Mouse (Mus musculus) adrenal gland, postnatal 25 days (tissue): ENCODE measurements around the gene Parg. TPM values are rescaled to one million over a fixed set of nuclear protein-coding genes. Genes with fewer than 3 reads are reported as not detected.
"Not testable (repeated sequence)": the region's sequence is repeated elsewhere in the genome, so short reads cannot be mapped to it uniquely, and the experiment has no call there.

ENCODE experiments used
- DNase-seq: peaks from one replicate; pipeline ENCODE4 v3.0.0; 2021; ENCODE audit warnings: mixed read lengths
- long read RNA-seq: library from polyadenylated mRNA; stranded (forward); transcript quantifications from one replicate; pipeline ENCODE4 v2.0.0, GENCODE M21; 2021
- total RNA-seq: library from RNA; stranded (reverse); gene quantifications from 2 replicates; pipeline ENCODE4 v1.2.3, GENCODE M21; 2021

Parg gene
- 73.1 and 75.6 TPM in 2 replicates for total RNA-seq
- long read RNA-seq, full-length matches to known transcripts: 27 of 59 reads
- long read RNA-seq, partial matches to known transcripts: 16 of 59 reads
- long read RNA-seq, other reads (novel, unspliced or antisense): 16 of 59 reads

DNA sequence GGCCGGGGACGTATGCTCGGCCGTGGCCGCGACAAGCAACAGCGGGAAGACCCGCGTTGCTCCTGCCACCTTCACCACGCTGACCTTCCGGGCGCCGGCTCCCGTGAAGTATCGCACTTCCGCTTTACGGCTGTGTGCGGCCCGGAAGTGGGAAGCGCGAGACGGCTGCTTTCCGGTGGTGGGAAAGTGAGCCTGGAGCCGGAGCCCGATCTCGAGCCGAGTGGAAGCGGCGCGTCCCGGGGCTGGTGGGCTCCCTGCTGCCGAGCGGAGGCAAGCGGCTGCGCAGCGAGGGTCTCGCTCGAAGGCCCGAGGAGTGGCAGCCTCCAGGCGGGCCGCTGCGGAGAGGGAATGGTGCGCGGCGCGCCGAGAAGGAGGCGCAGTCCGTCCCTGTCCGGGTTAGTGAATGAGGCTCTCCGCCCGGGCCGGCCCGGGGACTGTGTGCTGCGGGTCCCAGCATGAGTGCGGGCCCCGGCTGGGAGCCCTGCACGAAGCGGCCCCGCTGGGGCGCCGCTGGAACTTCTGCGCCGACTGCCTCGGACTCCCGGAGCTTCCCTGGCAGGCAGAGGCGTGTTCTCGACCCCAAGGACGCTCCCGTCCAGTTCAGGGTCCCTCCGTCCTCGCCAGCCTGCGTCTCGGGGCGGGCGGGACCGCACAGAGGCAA lies at the start of gene Parg, which contains the start of gene Timm23:
TSS of gene Parg (plus strand) at position 159 of the 661 bp plus-strand sequence.
TSS of gene Timm23 (minus strand) at position 108 of the 661 bp plus-strand sequence.
- DNase-seq: peak; percentile 88

DNA sequence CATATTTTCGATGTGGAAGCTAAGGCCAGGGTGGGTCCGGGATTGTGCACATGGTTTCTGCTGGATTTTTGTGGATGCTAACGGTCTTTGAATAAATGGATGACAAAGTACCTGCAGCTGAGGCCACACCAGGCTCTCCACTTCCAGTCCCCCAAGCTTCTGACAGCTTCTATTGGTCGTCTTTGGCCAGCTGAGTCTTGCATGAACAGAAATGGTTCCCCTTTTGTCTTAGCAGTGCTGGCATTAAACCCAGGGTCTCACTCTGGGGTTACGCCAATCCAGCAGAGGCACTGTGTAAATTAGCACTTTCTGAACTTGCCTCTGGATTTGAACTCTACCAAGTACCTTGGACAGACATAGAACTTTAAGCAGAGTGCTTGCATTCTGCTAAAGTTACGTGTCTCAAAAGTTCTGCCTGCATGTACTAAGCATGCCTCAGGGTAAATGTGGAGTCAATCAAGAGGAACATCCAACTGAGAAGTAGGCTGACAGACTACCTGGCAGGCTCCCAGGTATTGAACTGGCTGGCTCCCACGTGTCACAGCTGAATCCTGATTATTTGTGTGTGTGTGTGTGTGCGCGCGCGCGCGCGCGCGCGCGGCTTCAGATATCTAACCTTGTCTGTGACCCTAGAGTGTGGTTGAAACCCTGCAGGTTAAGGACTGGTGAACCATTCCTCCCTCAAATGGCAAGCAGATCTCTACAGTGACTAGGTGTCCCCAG lies 49.3 kb upstream of the Parg start:
- DNase-seq: no peak

DNA sequence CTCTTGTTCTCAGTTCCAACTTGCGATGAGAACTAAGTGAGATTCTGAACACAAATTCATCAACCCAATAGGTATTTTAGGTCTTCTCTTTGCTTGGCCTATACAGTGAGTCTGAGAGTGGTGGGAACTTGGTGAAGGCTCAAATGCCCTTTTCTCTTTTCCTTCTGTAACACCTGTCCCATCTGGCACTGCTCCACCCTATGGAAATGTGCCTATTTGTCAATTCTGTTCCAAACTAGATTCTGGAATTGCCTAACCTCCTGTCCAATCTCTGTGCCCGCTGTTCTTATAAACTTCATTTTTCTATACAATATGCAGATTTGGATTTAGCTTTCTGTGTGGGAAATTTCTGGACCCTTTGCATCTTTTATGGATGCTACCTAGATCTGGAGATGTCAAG lies 48.6 kb upstream of the Parg start:
- no peak for DNase-seq

DNA sequence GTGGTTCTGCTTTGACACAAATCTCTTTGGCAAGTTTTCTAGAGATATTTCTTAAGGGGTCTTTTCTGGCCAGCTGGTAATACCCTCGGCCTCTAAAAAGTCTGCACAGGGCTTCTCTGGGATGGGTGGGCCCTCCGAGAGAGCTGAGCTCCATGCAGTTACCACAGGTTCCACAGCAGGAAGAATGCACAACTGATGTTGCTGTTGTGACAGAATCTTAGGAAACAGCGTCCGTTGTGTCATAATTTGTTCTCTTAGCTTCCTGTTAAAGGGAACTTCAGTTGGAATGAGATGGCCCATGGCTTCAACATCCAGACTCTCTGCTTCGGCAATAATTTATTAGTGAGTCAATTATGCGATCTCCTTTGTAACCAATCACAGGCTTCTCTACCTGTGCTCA lies 47.0 kb upstream of the Parg start:
- no peak for DNase-seq

DNA sequence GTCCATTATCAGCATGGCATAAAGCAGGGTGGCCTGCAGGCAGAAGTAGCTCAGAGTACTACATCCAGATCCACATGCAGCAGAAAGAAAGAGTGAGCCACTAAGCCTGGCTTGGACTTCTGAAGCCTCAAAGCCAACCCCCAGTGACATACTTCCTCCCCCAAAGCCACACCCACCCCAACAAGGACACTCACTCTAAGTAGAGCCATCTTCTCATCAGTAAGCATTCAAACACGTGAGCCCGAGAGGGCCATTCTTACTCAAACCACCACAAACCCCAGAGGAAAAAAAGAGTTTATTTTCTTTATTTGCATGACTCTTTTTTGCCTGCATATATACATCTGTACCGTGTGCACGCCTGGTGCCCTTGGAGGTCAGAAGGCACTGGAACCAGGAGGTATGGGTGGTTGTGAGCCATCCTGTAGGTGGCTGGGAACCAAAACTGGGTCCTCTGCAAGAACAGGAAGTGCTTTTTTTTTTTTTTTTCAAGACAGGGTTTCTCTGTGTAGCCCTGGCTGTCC lies 42.5 kb upstream of the Parg start:
- no peak for DNase-seq

DNA sequence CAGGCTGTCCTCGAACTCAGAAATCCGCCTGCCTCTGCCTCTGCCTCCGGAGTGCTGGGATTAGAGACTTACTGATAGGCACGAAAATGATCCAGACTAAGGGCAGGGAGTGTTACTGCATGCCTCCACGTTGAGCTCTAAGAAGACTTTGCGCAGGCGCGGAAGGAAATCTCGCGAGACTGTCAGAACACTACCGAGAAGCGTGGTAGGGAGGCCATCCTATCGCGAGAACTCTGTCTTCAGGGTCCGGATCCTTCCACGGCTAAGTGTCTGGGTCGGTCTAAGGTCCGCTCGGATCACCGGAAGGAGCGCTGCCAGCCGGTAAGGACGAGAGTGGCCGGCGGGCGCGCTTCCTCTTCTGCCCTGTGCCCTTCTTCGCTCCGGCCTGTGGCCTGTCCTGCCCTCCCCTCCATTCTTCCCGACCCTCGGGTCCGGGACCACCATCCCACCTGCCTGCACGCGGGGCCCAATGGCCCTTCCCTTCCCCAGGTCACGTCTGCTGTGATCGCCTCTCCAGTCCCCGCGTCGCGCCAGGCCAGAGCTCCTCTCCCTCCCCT lies 42.0 kb upstream of the Parg start, which contains the start of gene Ncoa4:
TSS of gene Ncoa4 (plus strand) at position 176 of the 557 bp plus-strand sequence.
- peak; percentile 98 for DNase-seq

DNA sequence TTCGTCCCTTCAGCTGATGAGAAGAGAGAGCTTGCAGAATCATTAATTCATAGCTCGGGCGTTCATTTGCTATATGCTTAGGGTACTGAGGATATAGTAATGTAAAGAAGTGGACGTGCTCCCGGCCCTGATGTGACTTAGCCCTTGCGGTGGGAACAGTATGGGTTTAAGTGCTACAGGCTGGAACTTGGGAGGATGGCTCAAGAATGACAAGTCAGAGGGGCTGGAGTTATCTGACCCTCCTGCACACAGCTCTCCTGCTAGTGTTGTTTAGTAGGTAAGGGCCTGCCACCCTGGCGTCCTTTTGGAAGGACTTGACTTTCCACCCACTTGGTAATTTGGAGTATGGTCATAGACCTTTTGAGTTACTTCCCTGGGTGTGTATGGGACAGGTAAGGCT lies 41.2 kb upstream of the Parg start:
- no peak for DNase-seq

DNA sequence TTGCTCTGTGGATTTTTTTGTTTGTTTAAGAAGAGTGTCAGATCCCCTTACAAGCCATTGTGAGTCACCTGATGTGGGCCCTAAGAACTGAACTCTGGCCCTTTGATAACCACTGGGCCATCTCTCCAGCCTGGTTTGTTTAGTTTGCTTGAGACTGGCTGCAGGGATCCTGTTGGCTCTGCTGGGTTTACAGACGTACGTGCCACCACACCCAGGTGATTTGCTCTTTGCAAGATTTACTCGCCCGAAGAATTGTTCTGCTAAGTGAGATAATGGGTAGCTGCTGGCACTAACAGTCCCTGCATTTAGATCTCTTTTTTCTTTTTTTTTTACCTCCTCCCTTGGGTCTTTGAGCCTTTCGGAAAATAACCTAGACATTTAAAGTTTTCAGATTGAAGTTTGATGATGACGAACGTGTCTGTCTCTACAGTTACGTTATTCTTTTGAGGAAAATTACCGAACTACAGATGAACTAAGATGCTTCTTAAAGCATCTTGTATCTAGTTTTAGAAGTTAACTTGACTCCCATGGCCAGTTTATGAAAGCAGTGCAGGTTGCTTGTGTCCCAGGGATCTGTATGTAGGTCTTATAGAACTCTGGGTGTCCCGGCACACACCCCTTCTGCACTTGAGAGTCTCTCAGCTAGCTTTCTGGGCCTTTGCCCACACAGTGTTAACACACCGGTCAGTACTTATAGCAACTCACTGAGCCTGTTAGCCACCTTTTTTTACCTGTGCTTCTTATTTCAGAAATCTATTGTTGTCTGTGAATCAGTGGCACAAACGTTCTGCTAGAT lies 40.5 kb upstream of the Parg start:
- DNase-seq: no peak

DNA sequence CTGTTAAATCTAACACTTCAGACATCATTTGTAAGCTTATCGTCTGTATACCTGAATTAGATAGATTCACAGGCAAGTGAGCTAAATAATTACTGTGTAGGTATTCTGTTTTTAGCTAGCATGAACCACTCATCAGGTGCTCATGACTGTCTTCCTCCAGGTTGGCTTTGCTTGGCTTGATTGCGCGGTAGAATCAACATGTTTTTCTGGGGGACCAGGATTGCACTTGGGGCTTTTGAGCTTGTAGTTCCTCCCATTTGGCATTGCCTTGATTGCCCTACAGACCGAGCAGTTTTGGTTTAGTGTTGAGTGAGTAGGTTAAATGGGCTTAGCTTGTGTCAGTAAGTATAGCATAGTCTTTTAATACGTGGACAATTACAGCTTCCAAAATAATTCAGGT lies 39.5 kb upstream of the Parg start:
- DNase-seq: no peak

DNA sequence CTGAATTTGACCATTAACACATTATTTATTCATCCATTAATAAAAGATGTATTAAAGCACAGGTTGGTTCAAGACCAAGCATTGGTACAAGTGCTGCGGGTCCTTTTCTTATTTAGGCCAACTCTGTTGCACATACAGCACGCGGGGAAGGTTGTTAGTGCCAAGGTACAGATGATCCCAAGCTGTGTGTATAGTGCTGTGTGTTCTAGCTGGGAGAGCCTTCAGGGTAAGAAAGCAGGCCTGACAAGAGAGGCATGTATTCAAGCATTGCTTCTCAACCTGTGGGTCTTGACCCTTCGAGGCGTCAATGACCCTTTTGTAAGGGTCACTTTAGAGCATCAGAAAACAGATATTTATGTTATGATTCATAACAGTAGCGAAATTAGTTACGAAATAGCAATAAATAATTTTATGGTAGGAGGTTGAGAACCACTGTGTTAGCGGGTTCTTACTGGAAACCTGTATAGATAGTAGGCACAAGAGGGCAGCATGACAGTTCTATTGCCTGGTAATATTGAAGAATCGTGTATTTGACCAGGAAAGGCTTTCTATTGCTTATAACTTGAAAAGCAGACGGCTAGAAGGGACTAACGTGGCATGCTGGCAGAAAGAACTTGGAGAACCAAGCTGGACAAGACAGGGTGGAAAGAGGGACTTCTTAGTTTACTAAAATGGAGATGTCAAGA lies 38.4 kb upstream of the Parg start:
- DNase-seq: no peak

DNA sequence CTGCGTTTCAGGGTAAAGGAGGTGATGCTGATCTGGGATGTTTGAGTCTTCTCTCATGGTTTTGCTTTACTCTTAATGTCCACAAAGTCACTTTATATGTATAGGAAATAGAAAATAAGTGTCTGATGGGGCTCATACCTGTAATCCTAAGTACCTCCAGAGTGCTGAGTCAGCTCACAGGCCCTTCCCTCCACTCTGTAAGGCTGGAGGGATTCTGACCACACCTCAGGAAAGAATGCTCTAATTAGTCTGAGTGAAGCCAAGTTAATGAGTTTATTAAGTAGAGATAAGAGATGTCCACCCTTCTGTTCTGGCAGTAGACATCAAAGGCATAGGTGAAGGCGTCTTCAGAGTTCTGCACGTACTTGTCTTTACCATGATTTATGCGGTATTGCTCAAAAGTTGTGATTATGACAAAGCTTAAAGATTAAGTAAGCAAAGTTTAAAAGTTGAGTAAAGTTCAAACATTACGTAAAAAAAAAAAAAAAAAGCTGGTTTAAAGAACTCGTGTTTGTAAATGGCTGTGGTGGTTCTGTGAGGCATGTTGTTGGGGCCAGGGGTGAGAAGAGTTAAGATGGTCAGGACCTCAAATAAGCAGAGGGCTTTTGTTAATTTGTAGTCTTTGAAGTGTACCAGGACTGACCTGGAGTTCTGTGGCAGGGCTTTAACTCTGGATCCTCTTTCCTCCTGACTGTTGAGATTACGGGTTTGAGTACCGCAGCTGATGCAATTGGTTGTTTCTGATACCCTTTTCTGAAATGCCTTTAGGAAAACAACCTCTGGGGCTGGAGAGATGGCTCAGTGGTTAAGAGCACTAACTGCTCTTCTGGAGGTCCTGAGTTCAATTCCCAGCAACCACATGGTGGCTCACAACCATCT lies 37.3 kb upstream of the Parg start:
- no peak for DNase-seq

DNA sequence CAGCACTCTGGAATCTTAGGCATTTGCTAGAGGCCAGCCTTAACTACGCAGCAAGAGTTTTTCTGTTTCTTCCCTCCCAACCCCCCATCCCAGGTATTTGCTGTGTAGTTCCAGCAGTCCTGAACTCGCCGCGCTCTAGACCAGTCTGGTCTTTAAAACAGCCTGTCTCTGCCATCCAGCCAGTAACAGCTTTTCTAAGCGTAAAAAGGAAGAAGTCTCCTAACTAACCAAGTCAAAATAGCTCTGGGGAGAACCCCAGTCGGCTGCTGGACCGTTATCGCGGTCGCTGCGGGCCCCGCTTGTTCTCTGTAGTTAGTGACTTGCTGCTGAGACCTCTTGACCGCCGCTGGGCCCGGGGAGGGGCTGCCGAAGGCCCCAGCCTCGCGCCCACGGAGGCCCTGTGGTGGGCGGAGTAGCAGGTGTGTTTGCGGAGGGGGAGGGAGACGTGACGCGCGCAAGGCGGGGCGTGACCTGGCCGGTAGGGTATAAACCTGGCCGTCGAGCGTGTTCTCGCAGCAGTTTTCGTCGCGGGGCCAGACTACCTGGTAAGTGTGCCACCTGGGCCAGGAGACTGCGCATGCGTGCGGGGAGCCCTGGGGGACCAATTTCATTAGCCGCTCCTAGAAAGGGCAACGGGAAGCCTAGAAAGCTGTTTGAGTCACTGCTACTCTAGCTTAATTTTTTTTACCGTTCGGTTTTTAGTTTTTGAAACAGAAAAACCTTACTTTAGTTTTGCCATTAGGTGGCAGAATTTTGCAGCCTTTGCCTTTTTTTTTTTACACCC lies 36.3 kb upstream of the Parg start:
- peak; percentile 74 for DNase-seq

DNA sequence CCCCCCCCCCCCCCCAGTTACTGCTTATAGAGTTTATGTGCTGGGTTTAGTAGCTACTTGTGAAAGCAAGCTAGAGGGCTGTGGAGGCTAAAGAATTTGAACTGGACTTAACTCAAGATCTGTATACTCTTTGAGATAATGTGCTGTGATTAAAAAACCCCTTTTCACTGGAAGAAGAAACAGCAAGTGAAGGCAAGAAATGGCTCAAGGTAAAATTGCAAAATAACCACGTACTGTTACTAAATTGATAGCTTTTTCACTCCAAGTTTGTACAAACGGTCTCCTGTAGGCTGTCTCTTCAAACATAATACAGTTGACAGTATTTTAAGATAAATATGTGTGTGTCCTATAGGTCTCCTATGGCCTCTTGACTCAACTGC lies 35.7 kb upstream of the Parg start:
- no peak for DNase-seq

DNA sequence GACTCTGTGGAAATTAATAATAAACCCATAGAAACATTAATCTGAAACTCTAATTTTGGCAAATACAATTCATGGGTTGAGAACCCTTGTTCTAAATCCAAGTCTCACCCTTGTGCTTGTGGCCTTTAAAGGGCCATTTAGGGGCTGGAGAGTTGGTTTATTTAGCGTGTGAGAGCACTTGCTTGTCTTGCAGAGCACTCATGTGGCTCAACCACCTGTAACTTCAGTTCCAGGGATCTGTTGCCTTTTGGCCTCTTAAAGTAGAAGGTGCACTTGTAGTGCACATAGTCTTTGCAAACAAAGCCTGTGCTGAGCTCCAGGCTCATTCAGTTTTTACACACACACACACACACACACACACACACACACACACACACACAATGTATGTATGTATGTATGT lies 34.9 kb upstream of the Parg start:
- no peak for DNase-seq

DNA sequence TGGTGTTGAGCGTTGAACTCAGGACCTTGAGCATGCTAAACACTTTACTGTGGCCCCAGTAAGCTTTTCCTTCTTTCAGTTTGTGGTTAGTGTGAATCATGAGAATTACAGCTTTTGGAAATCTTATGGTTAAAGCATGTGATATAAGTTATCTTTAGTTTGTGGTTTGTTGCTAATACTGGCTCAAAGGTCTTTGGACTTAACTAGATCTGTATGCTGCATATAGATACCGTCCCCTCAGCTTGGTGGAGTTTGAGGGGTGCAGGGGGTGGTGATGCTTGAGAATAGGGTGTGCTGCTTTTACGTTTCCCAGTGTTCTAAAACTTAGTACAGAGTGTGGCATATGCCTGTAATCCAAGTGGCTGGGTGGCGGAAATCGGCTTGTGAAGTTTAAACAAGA lies 34.4 kb upstream of the Parg start:
- no peak for DNase-seq

DNA sequence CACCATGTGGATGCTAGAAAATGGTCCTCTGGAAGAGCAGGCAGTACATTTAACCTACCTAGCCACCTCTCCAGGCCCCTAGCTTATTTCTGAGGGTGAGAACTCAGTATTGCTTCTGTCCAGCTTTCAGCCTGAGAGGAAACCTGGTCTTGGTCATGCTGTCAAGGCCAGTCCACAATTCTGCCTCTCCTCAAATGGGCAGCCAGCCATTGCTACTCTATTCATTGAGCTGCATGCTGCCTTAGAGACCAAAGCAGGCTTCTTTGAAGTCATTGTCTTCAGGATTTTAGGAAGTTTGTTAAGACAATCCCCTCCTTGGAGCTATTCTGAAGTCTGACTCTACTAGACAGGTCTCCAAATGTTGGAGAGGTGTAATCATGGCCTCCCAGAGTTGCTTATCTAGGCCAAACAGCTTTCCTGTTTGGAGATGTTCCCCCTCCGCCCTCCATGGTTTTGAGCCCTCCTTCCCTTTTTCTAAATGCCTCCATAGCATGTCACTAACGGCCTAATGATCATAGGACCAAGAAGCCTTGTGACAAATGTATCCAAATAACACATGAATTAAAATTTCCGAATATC lies 33.0 kb upstream of the Parg start:
- DNase-seq: peak; percentile 22

DNA sequence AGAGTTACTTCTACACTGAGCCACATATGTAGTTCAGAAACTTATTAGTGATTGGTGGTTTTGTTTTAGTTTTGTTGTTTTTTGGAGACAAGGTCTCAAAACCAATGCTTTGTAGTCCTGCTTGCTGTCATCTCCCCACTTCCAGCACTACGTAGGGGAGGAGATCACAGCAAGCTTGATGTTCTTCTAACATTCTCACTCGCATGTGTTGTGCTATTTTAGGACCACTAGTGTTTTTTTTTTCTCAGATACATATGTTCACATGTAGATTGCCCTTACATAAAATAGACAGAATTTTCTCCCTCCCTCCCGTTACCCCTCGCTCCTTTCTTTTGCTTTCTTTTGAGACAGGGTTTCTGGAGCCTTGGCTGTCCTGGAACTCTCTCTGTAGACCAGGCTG lies 31.6 kb upstream of the Parg start:
- no peak for DNase-seq

DNA sequence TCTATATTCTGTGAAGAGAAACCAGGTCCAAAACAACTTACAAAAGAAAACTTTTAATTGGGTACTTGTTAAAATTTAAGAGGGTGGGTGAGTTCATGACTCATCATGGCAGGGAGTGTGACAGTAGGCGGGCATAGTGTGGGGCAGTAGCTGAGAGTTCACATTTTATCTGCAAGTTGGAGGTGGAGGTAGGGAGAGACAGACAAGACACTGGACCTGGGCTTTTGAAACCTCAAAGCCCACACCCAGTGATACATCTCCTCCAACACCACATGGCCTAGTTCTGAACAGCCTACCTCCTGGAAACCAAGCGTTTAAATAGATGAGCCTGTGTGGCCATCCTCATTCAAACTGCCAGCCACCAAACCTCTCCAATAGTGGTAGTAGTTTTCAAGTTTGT lies 26.4 kb upstream of the Parg start:
- no peak for DNase-seq

DNA sequence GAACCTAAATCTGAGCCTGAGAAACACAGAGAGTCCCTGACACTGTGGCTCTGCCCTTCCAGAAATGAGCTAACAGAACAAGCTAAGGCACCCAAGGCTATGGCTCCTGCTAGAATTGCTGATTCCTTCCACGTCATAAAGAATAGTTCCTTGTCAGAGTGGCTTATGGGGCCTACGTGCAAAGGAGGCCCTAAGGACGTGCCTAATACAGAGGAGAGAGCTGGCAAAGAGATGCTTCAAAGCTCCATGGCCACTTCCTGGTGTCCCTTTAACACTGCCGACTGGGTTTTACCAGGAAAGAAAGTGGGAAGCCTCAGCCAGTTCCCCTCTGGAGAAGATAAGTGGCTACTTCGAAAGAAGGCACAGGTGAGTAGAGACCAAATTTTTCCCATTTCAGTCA lies 25.2 kb upstream of the Parg start:
- not testable (repeated sequence) for DNase-seq
